Mouse (Mus musculus) large intestine, adult 2 months (tissue): Measurements from ENCODE around the gene Lcp2. TPM values are rescaled to one million over a fixed set of nuclear protein-coding genes. Genes with fewer than 3 reads are reported as not detected.

Experiments
- polyA plus RNA-seq: library from polyadenylated mRNA; depleted of rRNA; stranded (reverse); fragments of >200 nt; gene quantifications from 2 replicates; pipeline ENCODE4 v1.2.3, GENCODE M21; 2012; rRNA removed

Lcp2 gene
- polyA plus RNA-seq, 1 experiment: 4.8 TPM

Other genes starting within 250 kb of the Lcp2 start
- 5.8 and 5.9 TPM in 2 replicates for gene Kcnmb1, start 83.9 kb upstream of the Lcp2 start, polyA plus RNA-seq
- gene Kcnip1, start 53.8 kb upstream of the Lcp2 start, polyA plus RNA-seq: 0.21 and 0.50 TPM in 2 replicates
- not detected in 2 replicates for gene 4930469K13Rik, start 51.6 kb downstream of the Lcp2 start, polyA plus RNA-seq
- gene Foxi1, start 161.2 kb downstream of the Lcp2 start, polyA plus RNA-seq: not detected in 2 replicates